Mouse (Mus musculus) lung, embryonic 15.5 days (tissue): Measurements from ENCODE around the gene Olfr521. TPM values are rescaled to one million over a fixed set of nuclear protein-coding genes. Genes with fewer than 3 reads are reported as not detected.
"Not testable (repeated sequence)": the region's sequence is repeated elsewhere in the genome, so short reads cannot be mapped to it uniquely, and the experiment has no call there.

Experiments used
- ATAC-seq: fragments of 200-750 bp; cut with Nextera tagmentation; 2 replicates; pipeline ENCODE4 v1.8.0; 2017; ENCODE audit warnings: moderate number of reproducible peaks, borderline replicate concordance; ENCODE audit not compliant: low FRiP score, low TSS enrichment; ENCODE audit errors: extremely low read depth
- H3K27ac ChIP-seq: fragments of 300-500 bp; sonication (generic); 2 replicates; pipeline ENCODE4 v1.5.1; 2015; ENCODE audit warnings: moderate library complexity, mild to moderate bottlenecking, inconsistent platforms
- H3K27me3 ChIP-seq: fragments of 300-500 bp; sonication (generic); 2 replicates; pipeline ENCODE4 v1.6.1; 2015; ENCODE audit warnings: inconsistent platforms
- H3K36me3 ChIP-seq: fragments of 300-500 bp; sonication (generic); 2 replicates; pipeline ENCODE4 v1.6.1; 2015; ENCODE audit warnings: inconsistent platforms
- H3K4me1 ChIP-seq: fragments of 300-500 bp; sonication (generic); 2 replicates; pipeline ENCODE4 v1.6.1; 2015; ENCODE audit warnings: inconsistent platforms
- H3K4me2 ChIP-seq: fragments of 300-500 bp; sonication (generic); 2 replicates; pipeline ENCODE4 v1.6.1; 2015; ENCODE audit warnings: inconsistent platforms, mild to moderate bottlenecking, moderate library complexity
- H3K4me3 ChIP-seq: fragments of 300-500 bp; sonication (generic); 2 replicates; pipeline ENCODE4 v1.5.1; 2015; ENCODE audit warnings: mild to moderate bottlenecking, inconsistent platforms
- H3K9ac ChIP-seq: fragments of 300-500 bp; sonication (generic); 2 replicates; pipeline ENCODE4 v1.6.1; 2015; ENCODE audit warnings: inconsistent platforms
- H3K9me3 ChIP-seq: fragments of 300-500 bp; sonication (generic); 2 replicates; pipeline ENCODE4 v1.6.1; 2016; ENCODE audit warnings: inconsistent platforms
- WGBS: fragments of 180-500 bp; shearing (Covaris S2); methylation state at CpG from one replicate; pipeline ENCODE4 v1.1.7; 2015; 5-methylcytosine and 5-hydroxymethylcytosine counted together
- polyA plus RNA-seq: library from polyadenylated mRNA; unstranded; fragments of >200 nt; fragmentation: Nextera tagmentation; extraction: Ambion mirVana; gene quantifications from 2 replicates; pipeline ENCODE4 v1.2.1, GENCODE M21; 2015

Gene Olfr521
- polyA plus RNA-seq, 1 experiment from 2014 or later = not detected

- ATAC-seq = no peak
- WGBS = 87% methylated on average over 4 of the region's 4 CpGs
- Histone ChIP-seq H3K9me3 (no peaks in the 10 kb centered on the region), H3K4me2 (no peak overlapping the region), H3K27ac (no peak overlapping the region), H3K36me3 (0 out of 2 replicates have a peak, but pooled peaks cover 9% of the 10 kb centered on the region), H3K9ac (no peak overlapping the region), H3K27me3 (no peaks in the 10 kb centered on the region), H3K4me3 (no peak overlapping the region), H3K4me1 (no peaks in the 10 kb centered on the region)
Observed at GRCm38 (mm10) chr7:99811661-99812060, 48.4 kb downstream of the Olfr521 start.

- H3K27ac ChIP-seq = no peak overlapping the region
- 0 out of 2 replicates have a peak, but pooled peaks cover 9% of the 10 kb centered on the region for H3K36me3 ChIP-seq
- H3K4me1 ChIP-seq = no peaks in the 10 kb centered on the region
- H3K9me3 ChIP-seq = no peaks in the 10 kb centered on the region
- no peak overlapping the region for H3K4me2 ChIP-seq
- no peaks in the 10 kb centered on the region for H3K27me3 ChIP-seq
- WGBS = 88% methylated on average over 11 of the region's 11 CpGs
- H3K9ac ChIP-seq = no peak overlapping the region
- H3K4me3 ChIP-seq = no peak overlapping the region
- no peak for ATAC-seq
Observed at GRCm38 (mm10) chr7:99813394-99813793, 50.1 kb downstream of the Olfr521 start.

GRCm38 (mm10) chr7:99818181-99818725 lies 54.9 kb downstream of the Olfr521 start:
- H3K4me2 ChIP-seq = peak overlapping the region; percentile 13; the same call in 1 of the 2 replicates
- not testable (repeated sequence) for H3K4me3 ChIP-seq, ATAC-seq, H3K27me3 ChIP-seq, H3K9me3 ChIP-seq, H3K9ac ChIP-seq, H3K27ac ChIP-seq, H3K4me1 ChIP-seq, H3K36me3 ChIP-seq
- WGBS = 21% methylated on average over 9 of the region's 9 CpGs

Other genes with a start within 250 kb of the Olfr521 start
- 16.1 and 17.5 TPM in 2 replicates for gene Arrb1, start 228.0 kb upstream of the Olfr521 start, polyA plus RNA-seq
- gene Tpbgl, start 136.4 kb upstream of the Olfr521 start, polyA plus RNA-seq = 0.89 and 1.1 TPM in 2 replicates
- 4.0 TPM in 2 replicates for gene Slco2b1, start 52.2 kb upstream of the Olfr521 start, polyA plus RNA-seq
- not detected in 2 replicates for gene Olfr520, start 33.2 kb upstream of the Olfr521 start, polyA plus RNA-seq
- 5.0 and 5.3 TPM in 2 replicates for gene Neu3, start 64.9 kb downstream of the Olfr521 start, polyA plus RNA-seq
- gene Xrra1, start 95.6 kb downstream of the Olfr521 start, polyA plus RNA-seq = 0.26 and 0.36 TPM in 2 replicates
- 400 and 403 TPM in 2 replicates for gene Spcs2, start 100.0 kb downstream of the Olfr521 start, polyA plus RNA-seq
- 5.6 and 5.9 TPM in 2 replicates for gene Rnf169, start 216.9 kb downstream of the Olfr521 start, polyA plus RNA-seq
- gene Chrdl2, start 242.7 kb downstream of the Olfr521 start, polyA plus RNA-seq = not detected in 2 replicates